Mouse (Mus musculus) NIH3T3 (cell line): Measurements from ENCODE around the gene Zfp68.
A peak's percentile ranks its signal among the peaks of the same experiment; 100 is the strongest.
"Not testable (repeated sequence)": the region's sequence is repeated elsewhere in the genome, so short reads cannot be mapped to it uniquely, and the experiment has no call there.

Experiments
- DNase-seq: peaks from one replicate; pipeline ENCODE4 v3.0.0-alpha.2; 2012; ENCODE audit warnings: low read depth

Gene Zfp68

GRCm38 (mm10) chr5:138619211-138620128 lies at the start of gene Zfp68:
Gene Zfp68, minus strand, starts transcription at chr5:138619761.
- DNase-seq = peak; percentile 99

GRCm38 (mm10) chr5:138658922-138659321 lies 39.4 kb upstream of the Zfp68 start:
- DNase-seq = peak; percentile 85

GRCm38 (mm10) chr5:138657854-138658253 lies 38.3 kb upstream of the Zfp68 start:
- DNase-seq = peak; percentile 74

- DNase-seq = no peak
Observed at GRCm38 (mm10) chr5:138657407-138657806, 37.8 kb upstream of the Zfp68 start.

GRCm38 (mm10) chr5:138656477-138657156 lies 37.1 kb upstream of the Zfp68 start:
- peak; percentile 82 for DNase-seq

GRCm38 (mm10) chr5:138652911-138653310 lies 33.4 kb upstream of the Zfp68 start:
- no peak for DNase-seq

- DNase-seq = no peak
Observed at GRCm38 (mm10) chr5:138641761-138642160, 22.2 kb upstream of the Zfp68 start.

- no peak for DNase-seq
Observed at GRCm38 (mm10) chr5:138641081-138641480, 21.5 kb upstream of the Zfp68 start.

GRCm38 (mm10) chr5:138636486-138636885 lies 16.9 kb upstream of the Zfp68 start:
- no peak for DNase-seq

- DNase-seq = peak; percentile 47
Observed at GRCm38 (mm10) chr5:138623478-138623875, 3.9 kb upstream of the Zfp68 start.

GRCm38 (mm10) chr5:138622645-138623477 lies 3.3 kb upstream of the Zfp68 start, which contains the start of gene A430033K04Rik:
Gene A430033K04Rik, plus strand, starts transcription at chr5:138622859.
- peak; percentile 97 for DNase-seq

- DNase-seq = peak; percentile 20
Observed at GRCm38 (mm10) chr5:138620836-138621235, 1.3 kb upstream of the Zfp68 start.

- peak; percentile 31 for DNase-seq
Observed at GRCm38 (mm10) chr5:138618353-138618752, 1.2 kb downstream of the Zfp68 start.

- DNase-seq = peak; percentile 43
Observed at GRCm38 (mm10) chr5:138587396-138587795, 32.2 kb downstream of the Zfp68 start.

- DNase-seq = peak; percentile 48
Observed at GRCm38 (mm10) chr5:138571623-138572022, 47.9 kb downstream of the Zfp68 start.

GRCm38 (mm10) chr5:138564612-138565011 lies 54.9 kb downstream of the Zfp68 start, which contains the start of gene 1700123K08Rik:
Gene 1700123K08Rik, minus strand, starts transcription at chr5:138564712.
- DNase-seq = not testable (repeated sequence)
